Mouse (Mus musculus): Measurements from ENCODE around the gene Cox5b.
"Not testable (repeated sequence)": the region's sequence is repeated elsewhere in the genome, so short reads cannot be mapped to it uniquely, and the experiment has no call there.

Gene Cox5b

DNA sequence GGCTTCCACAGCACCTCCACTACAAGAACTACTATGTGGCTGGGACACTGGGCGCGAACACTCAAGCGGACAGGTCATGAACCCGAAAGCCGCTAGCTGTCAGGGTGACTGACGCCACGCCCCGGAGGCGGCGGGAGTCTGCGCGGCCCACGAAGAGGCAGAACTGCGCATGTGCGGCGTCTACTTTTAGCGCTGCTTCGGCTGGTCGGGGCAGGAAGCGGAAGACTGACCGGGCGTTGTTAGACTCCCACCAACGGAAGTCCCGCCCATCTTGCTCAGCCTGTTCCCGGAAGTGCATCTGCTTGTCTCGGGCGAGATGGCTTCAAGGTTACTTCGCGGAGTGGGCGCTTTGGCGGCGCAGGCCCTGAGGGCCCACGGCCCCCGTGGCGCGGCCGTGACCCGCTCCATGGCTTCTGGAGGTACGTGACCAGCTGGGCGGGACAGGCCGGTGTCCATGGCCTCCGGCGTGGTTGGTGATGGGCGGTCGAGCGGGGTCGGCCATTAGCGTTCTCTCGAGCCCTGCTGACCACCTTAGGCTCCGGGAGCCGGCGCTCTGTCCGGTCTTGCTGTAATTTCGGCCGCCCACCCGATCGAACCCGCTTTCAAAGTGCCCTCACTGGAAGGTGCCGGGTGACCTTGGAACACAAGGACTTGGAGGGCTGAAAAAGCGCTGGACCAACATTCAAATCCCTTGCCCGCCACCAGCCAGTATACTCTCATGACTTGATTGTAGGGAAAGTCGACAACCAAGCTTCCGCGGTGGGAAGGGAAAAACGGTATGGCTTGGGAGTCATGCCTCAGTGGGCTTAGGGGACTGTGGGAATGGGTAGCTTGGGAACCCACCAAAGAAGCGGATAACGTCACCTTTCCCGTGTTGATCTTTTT, at the start of gene Cox5b:
Gene Cox5b (plus strand): TSS at position 179 of the 885 bp plus-strand sequence.
- DNase-seq, result peak; percentile 97

GRCm38 (mm10) chr1:36643957-36644614, 47.2 kb upstream of the Cox5b start:
- DNase-seq, result no peak

GRCm38 (mm10) chr1:36644615-36645007, 46.6 kb upstream of the Cox5b start:
- DNase-seq, result no peak

DNA sequence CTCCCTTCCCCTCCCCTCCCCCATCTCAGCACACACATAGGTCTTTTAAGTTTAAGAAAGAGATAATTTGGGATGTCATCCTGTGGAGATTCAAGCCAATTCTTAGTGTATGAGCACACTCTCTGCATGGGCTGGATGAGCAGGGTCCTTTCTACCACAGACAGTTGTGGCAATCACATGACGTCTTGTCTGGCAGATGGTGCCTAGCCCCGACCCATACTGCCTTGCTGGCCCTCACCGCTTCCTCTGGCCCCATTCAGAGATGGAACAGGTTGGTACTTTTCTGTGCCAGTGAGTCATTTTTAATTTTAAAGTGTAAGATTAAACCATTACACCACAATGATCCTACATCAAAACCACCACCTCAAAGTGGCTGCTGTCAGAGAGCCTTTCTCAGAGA, 45.0 kb upstream of the Cox5b start:
- no peak for DNase-seq

DNA sequence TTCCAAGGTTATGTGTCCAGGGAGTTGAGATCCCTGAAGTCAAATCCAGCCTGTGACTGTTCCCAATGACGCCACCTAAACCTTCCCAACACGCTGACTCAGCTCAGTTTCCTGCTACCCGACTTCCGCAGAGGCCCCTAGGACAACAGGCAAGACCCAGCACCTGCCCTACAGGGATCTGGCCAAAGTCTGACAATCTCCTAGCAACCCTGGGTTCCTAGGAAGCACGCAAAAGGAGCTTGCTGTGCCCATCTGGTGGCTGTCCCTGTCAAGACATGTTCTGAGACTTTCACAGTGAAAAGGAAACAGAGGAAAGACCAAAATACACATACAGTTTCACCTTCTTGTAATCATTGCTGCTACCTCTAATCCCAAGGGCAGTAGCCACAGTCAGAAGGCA, 43.6 kb upstream of the Cox5b start:
- no peak for DNase-seq

DNA sequence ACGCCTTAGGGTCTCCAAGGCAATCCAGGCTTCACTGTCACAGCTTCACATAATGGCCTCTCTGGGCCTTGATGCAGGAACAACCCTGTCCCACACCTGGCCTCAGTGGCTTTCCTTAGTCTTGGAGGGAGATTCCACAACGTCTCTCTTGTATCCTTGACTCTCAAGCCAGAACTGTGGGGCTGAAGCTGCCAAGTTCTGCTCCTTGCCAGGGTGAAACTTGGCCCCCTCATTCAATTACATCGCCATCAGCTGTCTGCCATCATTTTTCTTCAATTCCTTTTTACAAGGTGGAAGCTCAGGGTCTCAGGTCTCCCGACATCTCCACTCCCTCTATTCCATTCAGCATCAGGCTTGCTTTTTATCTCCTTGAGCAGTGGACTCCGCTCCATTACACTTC, 36.2 kb upstream of the Cox5b start:
- no peak for DNase-seq

DNA sequence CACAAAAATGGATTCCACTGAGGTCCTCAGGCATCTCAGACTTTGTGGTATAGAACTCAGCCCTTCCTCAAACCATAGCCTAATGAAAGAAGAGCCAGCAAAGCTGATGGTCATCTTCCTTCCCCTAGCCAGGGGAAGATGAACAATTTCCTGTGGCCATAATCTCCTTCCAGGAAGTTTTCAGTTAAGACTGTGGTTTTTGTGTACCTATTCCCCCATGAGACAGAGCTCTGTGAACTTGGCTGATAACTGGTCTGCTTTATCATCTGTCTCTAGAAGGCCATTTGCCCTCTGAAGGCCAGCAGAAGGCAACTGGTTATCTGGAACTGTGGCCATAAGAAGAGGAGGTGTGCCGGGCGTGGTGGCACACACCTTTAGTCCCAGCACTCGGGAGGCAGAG, 35.0 kb upstream of the Cox5b start:
- DNase-seq, result no peak

DNA sequence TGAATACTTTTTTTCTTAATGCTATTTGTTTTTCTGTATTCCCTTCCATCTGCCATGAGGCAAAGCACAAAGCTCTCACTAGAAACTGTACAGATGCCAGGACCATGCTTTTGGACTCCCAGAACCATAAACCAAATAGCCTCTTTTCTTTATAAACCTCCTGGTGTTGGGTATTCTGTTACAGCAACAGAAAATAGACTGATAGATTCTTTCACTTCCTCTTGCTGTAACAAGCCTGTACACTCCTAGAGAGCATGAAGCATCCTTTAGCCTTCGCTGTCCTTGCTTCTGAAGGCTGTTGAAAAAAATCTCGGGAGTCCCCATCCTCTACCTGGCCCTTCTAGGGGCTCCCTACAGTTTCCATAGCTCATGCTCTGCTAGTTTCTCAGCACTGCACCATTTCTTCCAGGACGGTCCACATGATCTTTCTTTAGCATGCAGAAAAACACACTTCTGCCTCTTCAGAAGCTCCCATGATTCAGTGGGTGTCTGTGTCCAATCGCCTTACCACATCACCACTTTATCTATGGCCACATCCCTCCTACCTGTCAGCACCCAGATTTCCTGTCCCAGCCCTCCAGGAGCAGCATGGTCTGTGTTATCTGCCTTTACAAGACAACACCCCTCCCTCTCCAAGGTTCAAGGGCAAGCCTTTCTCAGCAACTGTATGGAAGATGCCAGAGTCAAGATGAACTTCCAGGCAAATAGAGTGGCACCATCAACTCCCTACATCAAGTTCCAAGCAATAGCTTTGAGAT, 33.4 kb upstream of the Cox5b start:
- DNase-seq, result no peak

GRCm38 (mm10) chr1:36658621-36659399, 32.4 kb upstream of the Cox5b start:
- DNase-seq, result no peak

DNA sequence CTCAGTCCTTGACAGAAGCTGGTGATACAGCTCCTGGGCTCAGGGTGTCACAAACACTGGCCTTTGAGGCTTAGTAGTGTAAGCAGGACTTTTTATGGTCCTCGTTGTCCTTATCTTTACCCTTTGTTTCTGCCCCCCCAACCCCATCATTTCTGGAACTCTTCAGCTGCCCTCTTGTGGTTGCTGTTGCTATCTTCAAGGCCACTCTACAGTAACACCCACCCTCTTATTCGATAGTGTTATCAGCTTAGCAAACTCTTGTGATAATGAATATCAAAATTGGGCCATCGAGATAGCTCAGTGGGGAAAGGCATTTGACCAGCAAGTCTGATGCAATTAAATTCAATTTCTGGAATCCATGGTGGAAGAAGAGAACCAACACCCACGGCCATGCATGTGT, 26.8 kb upstream of the Cox5b start:
- peak; percentile 19 for DNase-seq

GRCm38 (mm10) chr1:36665165-36665723, 26.0 kb upstream of the Cox5b start:
- DNase-seq, result no peak

GRCm38 (mm10) chr1:36665934-36666333, 25.3 kb upstream of the Cox5b start:
- no peak for DNase-seq

DNA sequence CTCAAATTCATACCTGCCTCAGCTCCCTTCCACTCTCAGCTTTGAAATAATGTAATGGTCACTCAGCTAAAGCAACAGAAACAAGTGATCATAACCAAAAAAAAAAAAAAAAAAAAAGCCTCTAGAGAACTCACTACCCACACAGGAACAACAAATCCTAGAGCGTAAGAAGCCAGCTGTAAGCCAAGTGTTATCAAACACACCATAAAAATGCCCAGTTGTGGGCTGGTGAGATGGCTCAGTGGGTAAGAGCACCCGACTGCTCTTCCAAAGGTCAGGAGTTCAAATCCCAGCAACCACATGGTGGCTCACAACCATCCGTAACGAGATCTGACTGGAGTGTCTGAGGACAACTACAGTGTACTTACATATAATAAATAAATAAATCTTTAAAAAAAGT, 23.2 kb upstream of the Cox5b start:
- not testable (repeated sequence) for DNase-seq

DNA sequence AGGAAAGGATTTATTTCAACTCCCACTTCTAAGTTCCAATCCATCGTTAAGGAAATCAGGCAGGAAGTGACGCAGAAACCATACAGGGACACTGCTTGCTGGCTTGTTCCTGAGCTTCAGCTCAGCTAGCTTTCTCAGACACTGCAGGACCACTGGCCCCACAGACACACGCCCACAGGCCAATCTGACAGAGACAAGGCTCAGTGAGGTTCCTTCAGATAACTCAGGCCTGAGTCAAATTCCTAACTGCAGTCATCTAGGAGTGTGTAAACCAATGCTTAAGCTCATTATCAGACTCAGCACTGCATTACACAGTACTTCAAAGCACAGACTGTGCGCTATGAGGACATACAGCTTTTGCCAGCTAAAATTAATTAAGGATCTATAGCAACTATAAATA, 21.0 kb upstream of the Cox5b start:
- no peak for DNase-seq

- DNase-seq, result no peak
These were observed 20.0 kb upstream of the Cox5b start for GRCm38 (mm10) chr1:36671260-36671659.

DNA sequence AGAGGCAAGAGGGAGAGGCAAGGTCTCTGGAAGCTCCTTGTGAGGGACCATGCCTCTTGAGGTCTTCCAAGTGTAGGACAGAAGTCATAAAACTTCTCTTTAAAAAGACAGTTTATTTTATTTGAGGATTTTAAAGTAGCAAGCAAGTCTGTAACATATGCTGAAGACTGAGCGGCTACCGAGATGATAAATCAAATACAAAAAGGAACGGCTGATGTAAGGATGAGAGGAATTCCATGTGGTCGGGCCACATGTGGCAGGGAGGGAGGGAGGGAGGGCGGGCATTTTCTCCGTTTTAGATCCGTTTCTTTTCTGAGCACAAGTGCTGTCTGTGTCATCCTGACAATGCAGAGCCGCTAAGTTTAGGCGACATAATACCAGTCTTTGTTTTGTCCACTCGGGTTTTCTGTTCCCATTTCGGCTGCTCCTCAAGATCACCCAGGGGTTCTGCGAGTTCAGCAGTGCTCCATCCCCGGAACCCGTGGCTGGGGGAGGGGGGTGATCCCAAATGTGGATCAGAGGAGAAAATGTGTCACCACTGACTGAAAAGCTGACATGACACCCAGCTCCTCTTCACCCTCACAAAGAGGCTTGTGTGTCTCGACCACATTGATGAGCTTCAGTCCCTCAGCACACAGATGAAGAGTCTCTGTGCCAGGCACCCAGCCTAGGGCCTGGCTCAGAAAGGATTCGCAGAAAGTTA, 18.4 kb upstream of the Cox5b start:
- DNase-seq, result no peak

DNA sequence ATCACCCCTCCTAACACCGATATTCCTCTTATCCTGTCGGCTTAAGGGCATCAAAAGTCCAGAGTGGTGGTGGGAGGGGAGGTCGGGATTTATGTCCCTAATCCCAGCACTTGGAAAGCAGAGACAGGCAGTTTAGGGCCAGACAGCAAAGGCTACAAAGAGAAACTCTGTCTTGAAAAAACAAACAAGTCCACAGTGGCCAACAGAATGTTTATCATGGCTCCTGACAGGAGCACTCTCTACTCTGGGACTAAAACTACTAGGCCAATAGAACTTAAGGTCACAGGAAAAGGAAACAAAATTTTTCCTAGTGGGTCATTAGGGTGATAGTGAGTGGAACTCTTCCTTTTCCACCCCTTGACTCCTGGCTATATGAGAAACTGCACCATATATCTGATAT, 16.3 kb upstream of the Cox5b start:
- DNase-seq, result no peak

DNA sequence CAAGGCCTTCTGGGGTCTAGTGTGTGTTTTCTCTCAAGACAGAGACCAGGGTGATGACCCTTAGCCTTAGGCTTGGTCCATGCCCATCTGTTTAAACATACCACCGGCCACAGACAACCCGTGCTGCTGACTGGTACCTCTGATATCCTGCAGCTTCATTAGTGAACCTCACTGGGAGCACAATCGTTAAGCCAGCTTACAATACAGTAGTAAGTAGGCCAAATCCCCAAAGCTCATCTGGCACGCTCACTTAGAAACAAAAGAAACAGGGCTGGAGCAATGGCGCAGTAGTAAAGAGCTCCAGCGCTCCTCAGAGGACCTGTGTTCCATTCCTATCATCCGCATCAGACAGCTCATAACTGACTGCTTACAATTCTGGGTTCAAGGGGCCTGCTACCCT, 10.4 kb upstream of the Cox5b start:
- no peak for DNase-seq

- no peak for DNase-seq
These were observed 8.5 kb upstream of the Cox5b start, which contains the start of gene Fam178b for GRCm38 (mm10) chr1:36682620-36683355. TSS of gene Fam178b (minus strand) at chr1:36683183.

DNA sequence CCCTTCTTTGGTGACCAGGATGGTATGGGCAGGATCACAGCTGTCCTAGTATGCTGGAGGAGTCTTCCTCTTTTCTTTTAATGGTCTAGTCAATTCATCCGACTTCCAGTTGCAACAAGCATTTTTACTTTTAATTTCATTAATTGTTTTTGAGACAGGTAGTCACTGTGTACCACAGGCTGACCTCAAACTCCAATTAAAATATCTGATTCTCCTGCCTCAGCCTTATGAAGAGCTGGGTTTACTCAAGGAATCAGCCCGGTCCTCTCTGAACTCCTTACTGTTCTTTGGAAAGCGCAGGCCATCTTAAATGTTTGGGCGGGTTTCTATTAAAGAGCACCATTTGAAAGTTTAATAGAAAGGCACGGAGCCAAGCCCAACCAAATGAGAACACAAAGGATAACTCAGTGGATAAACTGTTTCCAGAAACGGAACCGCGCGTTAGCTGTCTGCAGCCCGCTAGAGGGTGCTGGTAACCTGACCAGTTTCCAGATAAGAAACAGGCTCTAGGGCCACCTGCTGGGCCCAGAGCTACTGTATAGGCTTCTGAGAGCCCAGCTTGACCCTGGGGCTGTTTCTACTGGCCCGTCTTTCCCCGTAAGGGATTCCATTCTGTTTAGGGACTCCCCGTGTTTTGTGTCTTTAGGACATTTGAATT, 7.3 kb upstream of the Cox5b start:
- DNase-seq, result peak; percentile 77

All from thymus, postnatal 14 days (tissue).